Mouse (Mus musculus) urinary bladder, postnatal 36 days (tissue): ENCODE data around the gene Zyg11a.
"Not testable (repeated sequence)": the region's sequence is repeated elsewhere in the genome, so short reads cannot be mapped to it uniquely, and the experiment has no call there.

ENCODE experiments used
- DNase-seq, 2 experiments: peaks; one replicate each; pipeline ENCODE4 v3.0.0; 2022; ENCODE audit warnings: low spot score in 2 of 2, mixed read lengths in 1 of 2

Zyg11a gene

DNA sequence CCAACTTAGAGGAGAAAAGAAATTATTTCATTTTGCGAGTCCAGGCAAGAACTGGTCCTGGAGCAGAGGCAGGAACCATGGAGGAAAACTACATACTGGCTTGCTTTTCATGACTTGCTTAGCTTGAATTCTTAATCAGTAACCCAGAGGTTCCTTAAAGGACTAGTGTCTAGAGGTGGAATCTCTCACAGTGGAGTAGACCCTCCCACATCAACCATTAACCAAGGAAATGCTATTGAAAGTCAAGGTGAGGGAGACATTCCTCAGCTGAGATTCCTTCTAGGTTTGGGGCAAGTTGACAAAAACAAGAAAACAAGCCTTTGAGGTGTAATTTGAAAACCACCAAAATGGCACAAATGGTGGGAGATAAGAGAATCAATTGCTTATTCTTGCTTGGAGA, 73.0 kb downstream of the Zyg11a start, which contains the start of gene Scp2:
Gene Scp2 (minus strand): TSS at position 119 of the 400 bp plus-strand sequence.
- DNase-seq, result no peak

DNA sequence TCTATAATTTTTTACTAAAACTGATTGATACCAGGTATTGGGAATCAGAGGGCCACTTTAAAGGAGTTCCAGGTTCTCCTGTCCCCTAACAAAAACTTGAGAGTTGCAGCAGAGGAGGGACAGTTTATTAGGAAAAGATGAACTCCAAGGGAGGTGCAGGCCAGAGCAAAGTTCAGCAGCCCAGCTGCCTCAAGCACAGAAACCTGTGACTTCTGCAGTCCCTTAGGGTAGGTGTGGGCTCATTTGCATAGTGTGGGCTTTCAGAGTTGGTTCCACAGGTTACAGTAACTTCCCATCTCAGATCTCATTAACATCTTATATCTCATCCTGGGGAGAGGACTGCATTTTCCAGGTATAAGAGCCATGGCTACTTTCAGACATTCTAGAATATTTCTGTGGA, 74.1 kb downstream of the Zyg11a start:
- DNase-seq, result no peak

DNA sequence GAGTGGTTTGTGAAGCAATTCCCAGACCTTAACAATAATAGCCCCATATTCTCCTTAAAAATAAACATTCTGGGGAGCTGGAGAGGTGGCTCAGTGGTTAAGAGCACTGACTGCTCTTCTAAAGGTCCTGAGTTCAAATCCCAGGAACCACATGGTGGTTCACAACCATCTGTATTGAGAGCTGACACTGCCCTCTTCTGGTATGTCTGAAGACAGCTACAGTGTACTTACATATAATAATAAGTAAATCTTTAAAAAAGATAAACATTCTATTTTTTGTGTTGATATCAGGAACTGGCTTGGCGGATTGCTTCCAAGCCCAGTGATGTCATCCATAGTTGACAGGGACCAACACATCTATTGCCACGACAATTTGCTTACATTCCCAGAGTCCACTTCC, 74.7 kb downstream of the Zyg11a start:
- not testable (repeated sequence) for DNase-seq

DNA sequence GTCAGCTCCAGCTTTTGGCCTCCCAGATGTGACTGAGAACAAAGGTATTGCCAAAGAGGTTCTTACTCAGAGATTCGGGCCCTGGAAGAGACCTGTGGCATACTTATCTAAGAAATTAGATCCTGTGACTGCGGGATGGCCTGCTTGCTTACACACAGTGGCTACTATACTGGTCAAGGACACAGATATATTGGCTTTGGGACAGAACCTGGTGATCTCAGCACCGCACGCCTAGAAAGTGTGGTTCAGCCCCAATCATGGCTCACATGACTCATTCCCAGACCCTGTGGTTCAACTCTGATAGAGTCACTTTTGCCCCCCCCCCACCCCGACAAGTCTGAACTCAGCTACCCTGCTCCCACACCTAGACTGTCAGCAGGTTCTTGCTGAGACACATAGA, 80.9 kb downstream of the Zyg11a start:
- no peak for DNase-seq
